Mouse (Mus musculus): Measurements from ENCODE around the gene Yipf3.
A peak's percentile ranks its signal among the peaks of the same experiment; 100 is the strongest.

Gene Yipf3

DNA sequence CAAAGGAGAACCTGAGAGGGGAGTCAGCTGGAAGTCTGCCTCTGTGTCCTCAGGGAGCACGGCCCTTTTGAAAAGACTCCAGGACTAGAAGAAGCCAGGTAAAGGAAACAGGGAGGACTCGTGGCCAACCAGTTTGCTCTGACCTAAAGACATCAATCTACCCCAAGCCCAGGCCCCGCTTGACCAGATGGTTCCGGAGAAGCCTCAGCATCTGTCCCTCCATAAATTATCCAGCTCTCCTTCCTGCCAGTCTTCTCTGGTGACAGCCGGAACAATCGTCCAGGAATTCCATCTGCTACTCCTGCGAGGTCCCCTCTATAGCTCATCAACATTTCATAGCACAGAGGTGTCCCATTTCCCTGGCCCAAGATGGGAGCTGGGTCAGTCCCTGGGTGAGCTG is 36.8 kb downstream of the Yipf3 start:
- DNase-seq (ENCODE audit: low spot score): no peak

- DNase-seq (ENCODE audit: low spot score): no peak
These were observed 37.5 kb downstream of the Yipf3 start for GRCm38 (mm10) chr17:46285407-46285806.

DNA sequence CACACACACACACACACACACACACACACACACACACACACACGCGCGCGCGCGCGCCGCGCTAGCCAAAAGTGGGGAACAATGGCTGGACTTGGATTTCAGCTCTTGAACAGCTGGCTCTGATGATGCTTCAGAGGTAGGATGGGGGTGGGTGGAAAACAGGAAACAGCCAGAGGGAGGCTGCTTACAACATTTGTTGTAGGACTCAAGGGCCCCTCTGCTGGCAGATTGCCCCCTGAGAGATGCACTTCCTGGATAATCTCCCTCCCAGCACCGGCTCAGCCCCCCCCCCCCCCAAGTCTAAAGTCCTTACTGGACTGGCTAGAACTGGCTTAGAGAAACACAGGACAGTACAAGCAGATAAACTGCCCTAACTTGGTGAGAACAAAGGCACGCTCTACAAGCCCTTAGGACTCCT is 39.8 kb downstream of the Yipf3 start:
- no peak for DNase-seq (ENCODE audit: low spot score)

GRCm38 (mm10) chr17:46296601-46297000 is 48.7 kb downstream of the Yipf3 start:
- no peak for DNase-seq (ENCODE audit: low spot score)

DNA sequence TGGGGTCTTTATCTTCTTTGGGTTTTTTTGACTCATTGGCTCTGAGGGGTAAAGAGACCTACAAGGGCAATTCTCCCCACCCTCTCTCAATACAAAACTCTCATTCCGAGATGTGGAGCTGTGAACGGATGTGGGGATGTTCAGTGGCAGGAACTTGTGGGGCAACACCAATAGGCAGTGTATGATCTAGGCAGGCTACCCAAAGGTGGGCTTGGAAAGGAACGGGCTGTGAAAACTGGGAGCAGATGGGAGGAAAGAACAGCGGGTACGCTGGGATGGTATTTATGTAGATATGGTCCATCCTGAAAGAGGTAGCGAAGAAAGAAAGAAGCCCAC is 49.1 kb downstream of the Yipf3 start:
- no peak for DNase-seq (ENCODE audit: low spot score)

- no peak for DNase-seq (ENCODE audit: low spot score)
These were observed 49.7 kb downstream of the Yipf3 start, which contains the start of gene Dlk2 for GRCm38 (mm10) chr17:46297364-46298219. Gene Dlk2, plus strand, starts transcription at chr17:46297421.

DNA sequence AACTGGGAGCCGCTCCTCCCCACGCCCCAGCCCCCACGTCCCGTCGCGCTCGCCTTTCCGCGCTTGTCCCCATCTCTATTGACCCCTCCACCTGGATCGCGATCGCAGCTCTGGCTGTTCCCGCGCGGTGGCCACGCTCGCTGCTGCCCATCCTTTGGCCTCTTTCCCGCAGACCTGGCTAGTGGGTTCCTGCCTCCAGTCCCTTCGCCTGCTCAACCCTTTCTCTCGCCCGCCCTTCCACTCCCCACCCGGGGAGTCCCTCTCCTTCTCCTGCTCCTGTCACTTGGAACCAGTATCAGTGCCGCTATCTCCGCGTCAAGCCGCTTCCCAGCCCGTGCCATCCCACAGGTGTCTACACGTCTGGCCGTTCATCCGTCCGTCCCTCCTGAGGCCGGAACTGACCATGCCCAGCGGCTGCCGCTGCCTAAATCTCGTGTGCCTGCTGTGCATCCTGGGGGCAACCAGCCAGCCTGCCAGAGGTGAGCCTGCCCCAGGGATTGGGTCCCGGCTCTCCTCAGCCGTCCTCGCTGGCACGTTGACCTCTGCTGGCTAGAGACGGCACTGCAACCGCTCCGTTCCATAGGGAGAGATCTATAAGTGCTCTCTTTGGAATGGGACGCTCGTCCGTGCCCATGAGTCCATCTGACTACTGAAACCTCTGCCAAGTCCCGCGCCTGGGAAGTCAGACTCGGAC is 50.5 kb downstream of the Yipf3 start:
- peak; percentile 76 for DNase-seq (ENCODE audit: low spot score)

GRCm38 (mm10) chr17:46301892-46302291 is 54.0 kb downstream of the Yipf3 start:
- no peak for DNase-seq (ENCODE audit: low spot score)
